Mouse (Mus musculus) neural tube, embryonic 14.5 days (tissue): ENCODE results near the gene Irs3. TPM values are rescaled to one million over a fixed set of nuclear protein-coding genes. Genes with fewer than 3 reads are reported as not detected.

Experiments
- ATAC-seq: fragments of 200-750 bp; cut with Nextera tagmentation; 2 replicates; pipeline ENCODE4 v1.8.0; 2017; ENCODE audit warnings: low read depth, mild to moderate bottlenecking, moderate TSS enrichment, moderate library complexity
- H3K27ac ChIP-seq: fragments of 300-500 bp; sonication (generic); 2 replicates; pipeline ENCODE4 v1.5.1; 2014; ENCODE audit warnings: low read depth, mild to moderate bottlenecking, control low read depth, low read length, moderate library complexity, mixed read lengths
- H3K27me3 ChIP-seq: fragments of 300-500 bp; sonication (generic); 2 replicates; pipeline ENCODE4 v1.6.1; 2014; ENCODE audit warnings: low read length; ENCODE audit not compliant: control insufficient read depth, insufficient read depth
- H3K36me3 ChIP-seq: fragments of 300-500 bp; sonication (generic); 2 replicates; pipeline ENCODE4 v1.6.1; 2014; ENCODE audit warnings: low read length, mixed read lengths; ENCODE audit not compliant: control insufficient read depth, insufficient read depth
- H3K4me1 ChIP-seq: fragments of 300-500 bp; sonication (generic); 2 replicates; pipeline ENCODE4 v1.6.1; 2014; ENCODE audit warnings: low read length; ENCODE audit not compliant: control insufficient read depth, insufficient read depth
- H3K4me2 ChIP-seq: fragments of 300-500 bp; sonication (generic); 2 replicates; pipeline ENCODE4 v1.6.1; 2014; ENCODE audit warnings: mild to moderate bottlenecking, low read depth, low read length, control low read depth
- H3K4me3 ChIP-seq: fragments of 300-500 bp; sonication (generic); 2 replicates; pipeline ENCODE4 v1.5.1; 2014; ENCODE audit warnings: low read depth, low read length, control low read depth, mixed read lengths
- H3K9ac ChIP-seq: fragments of 300-500 bp; sonication (generic); replicated peaks from 2 replicates; pipeline ENCODE4 v1.6.1; 2014; ENCODE audit warnings: low read depth, mild to moderate bottlenecking, control low read depth, low read length, mixed read lengths
- H3K9me3 ChIP-seq: fragments of 300-500 bp; sonication (generic); 2 replicates; pipeline ENCODE4 v1.6.1; 2016; ENCODE audit warnings: low read length; ENCODE audit not compliant: control insufficient read depth
- WGBS: fragments of 180-500 bp; shearing (Covaris S2); extraction: QIAGEN DNeasy Blood & Tissue Kit; methylation state at CpG from one replicate; pipeline ENCODE4 v1.1.7; 2014; 5-methylcytosine and 5-hydroxymethylcytosine counted together
- polyA plus RNA-seq: library from polyadenylated mRNA; unstranded; fragments of >200 nt; fragmentation: Nextera tagmentation; extraction: Ambion mirVana; gene quantifications from 2 replicates; pipeline ENCODE4 v1.2.1, GENCODE M21; 2014

The Irs3 gene
- polyA plus RNA-seq, 1 experiment from 2014 or later: 0.31 TPM

GRCm38 (mm10) chr5:137649669-137650571 lies 4.4 kb upstream of the Irs3 start:
- no peak for ATAC-seq
- peaks cover 14% of the 10 kb centered on the region for H3K27me3 ChIP-seq
- peaks cover 5% of the 10 kb centered on the region; the same call in 1 of the 2 replicates for H3K36me3 ChIP-seq
- peaks cover 14% of the 10 kb centered on the region; the same call in 1 of the 2 replicates for H3K4me1 ChIP-seq
- 21% methylated on average over 18 of the region's 18 CpGs for WGBS
- H3K27ac ChIP-seq: no peak overlapping the region
- H3K4me3 ChIP-seq: no peak overlapping the region
- H3K9me3 ChIP-seq: no peaks in the 10 kb centered on the region
- H3K4me2 ChIP-seq: no peak overlapping the region
- 0 out of 2 replicates have a peak overlapping the region, but pooled peaks have one; percentile 21 for H3K9ac ChIP-seq

GRCm38 (mm10) chr5:137649251-137649650 lies 3.7 kb upstream of the Irs3 start:
- H3K9ac ChIP-seq: no peak overlapping the region
- WGBS: 50% methylated on average over 4 of the region's 4 CpGs
- no peaks in the 10 kb centered on the region for H3K9me3 ChIP-seq
- H3K4me1 ChIP-seq: peaks cover 14% of the 10 kb centered on the region; the same call in 1 of the 2 replicates
- no peak overlapping the region for H3K27ac ChIP-seq
- no peak for ATAC-seq
- peaks cover 18% of the 10 kb centered on the region for H3K27me3 ChIP-seq
- no peak overlapping the region for H3K4me3 ChIP-seq
- H3K4me2 ChIP-seq: no peak overlapping the region
- peaks cover 5% of the 10 kb centered on the region; the same call in 1 of the 2 replicates for H3K36me3 ChIP-seq

GRCm38 (mm10) chr5:137647827-137648601 lies 2.5 kb upstream of the Irs3 start:
- peaks cover 14% of the 10 kb centered on the region; the same call in 1 of the 2 replicates for H3K4me1 ChIP-seq
- H3K27ac ChIP-seq: no peak overlapping the region
- no peak overlapping the region for H3K4me2 ChIP-seq
- H3K36me3 ChIP-seq: peaks cover 5% of the 10 kb centered on the region; the same call in 1 of the 2 replicates
- 0 out of 2 replicates have a peak overlapping the region, but pooled peaks have one; percentile 16 for H3K9ac ChIP-seq
- peak; percentile 62; the same call in 1 of the 2 replicates for ATAC-seq
- H3K27me3 ChIP-seq: peaks cover 24% of the 10 kb centered on the region
- no peak overlapping the region for H3K4me3 ChIP-seq
- 67% methylated on average over 9 of the region's 9 CpGs for WGBS
- H3K9me3 ChIP-seq: no peaks in the 10 kb centered on the region

GRCm38 (mm10) chr5:137645091-137645651 lies 343 bp downstream of the Irs3 start:
- H3K27ac ChIP-seq: no peak overlapping the region
- peaks cover 24% of the 10 kb centered on the region for H3K27me3 ChIP-seq
- peaks cover 14% of the 10 kb centered on the region; the same call in 1 of the 2 replicates for H3K4me1 ChIP-seq
- H3K4me2 ChIP-seq: peak overlapping the region; percentile 38; the same call in 1 of the 2 replicates
- ATAC-seq: no peak
- H3K9me3 ChIP-seq: no peaks in the 10 kb centered on the region
- peaks cover 9% of the 10 kb centered on the region; the same call in 1 of the 2 replicates for H3K36me3 ChIP-seq
- 0 out of 2 replicates have a peak overlapping the region, but pooled peaks have one; percentile 8 for H3K9ac ChIP-seq
- H3K4me3 ChIP-seq: peak overlapping the region; percentile 10
- WGBS: 1% methylated on average over 44 of the region's 44 CpGs

- ATAC-seq: no peak
- no peak overlapping the region for H3K4me3 ChIP-seq
- H3K9ac ChIP-seq: no peak overlapping the region
- H3K27ac ChIP-seq: no peak overlapping the region
- peaks cover 10% of the 10 kb centered on the region; the same call in 1 of the 2 replicates for H3K4me1 ChIP-seq
- no peaks in the 10 kb centered on the region for H3K9me3 ChIP-seq
- WGBS: 36% methylated on average over 19 of the region's 19 CpGs
- H3K36me3 ChIP-seq: peaks cover 12% of the 10 kb centered on the region
- no peak overlapping the region for H3K4me2 ChIP-seq
- peaks cover 24% of the 10 kb centered on the region for H3K27me3 ChIP-seq
Observed at GRCm38 (mm10) chr5:137644484-137644883, 1.0 kb downstream of the Irs3 start.

- H3K27me3 ChIP-seq: peaks cover 24% of the 10 kb centered on the region
- H3K4me2 ChIP-seq: no peak overlapping the region
- 53% methylated on average over 4 of the region's 4 CpGs for WGBS
- no peak overlapping the region for H3K4me3 ChIP-seq
- no peaks in the 10 kb centered on the region for H3K9me3 ChIP-seq
- no peak for ATAC-seq
- no peak overlapping the region for H3K27ac ChIP-seq
- H3K4me1 ChIP-seq: 0 out of 2 replicates have a peak, but pooled peaks cover 3% of the 10 kb centered on the region
- H3K9ac ChIP-seq: no peak overlapping the region
- H3K36me3 ChIP-seq: peaks cover 27% of the 10 kb centered on the region
Observed at GRCm38 (mm10) chr5:137642886-137643285, 2.6 kb downstream of the Irs3 start.

- Histone ChIP-seq H3K36me3 (peaks cover 34% of the 10 kb centered on the region), H3K4me1 (0 out of 2 replicates have a peak, but pooled peaks cover 3% of the 10 kb centered on the region), H3K9me3 (no peaks in the 10 kb centered on the region), H3K4me2 (no peak within 1 kb of the TSS), H3K9ac (no peak within 1 kb of the TSS), H3K4me3 (no peak within 1 kb of the TSS), H3K27me3 (peaks cover 21% of the 10 kb centered on the region), H3K27ac (no peak within 1 kb of the TSS)
- ATAC-seq: no peak
- 87% methylated on average over 19 of the region's 19 CpGs for WGBS
Observed at GRCm38 (mm10) chr5:137641054-137641453, 4.5 kb downstream of the Irs3 start, which contains the start of gene Sap25. Gene Sap25 (plus strand): TSS chr5:137641334.

- Histone ChIP-seq H3K27ac (no peak overlapping the region), H3K4me1 (no peaks in the 10 kb centered on the region), H3K4me3 (no peak overlapping the region), H3K9me3 (no peaks in the 10 kb centered on the region), H3K4me2 (no peak overlapping the region), H3K9ac (no peak overlapping the region), H3K27me3 (peaks cover 8% of the 10 kb centered on the region; the same call in 1 of the 2 replicates), H3K36me3 (peaks cover 41% of the 10 kb centered on the region)
- WGBS: 88% methylated on average over 7 of the region's 7 CpGs
- no peak for ATAC-seq
Observed at GRCm38 (mm10) chr5:137639472-137639871, 6.0 kb downstream of the Irs3 start.
